In the genomic region with DNA sequence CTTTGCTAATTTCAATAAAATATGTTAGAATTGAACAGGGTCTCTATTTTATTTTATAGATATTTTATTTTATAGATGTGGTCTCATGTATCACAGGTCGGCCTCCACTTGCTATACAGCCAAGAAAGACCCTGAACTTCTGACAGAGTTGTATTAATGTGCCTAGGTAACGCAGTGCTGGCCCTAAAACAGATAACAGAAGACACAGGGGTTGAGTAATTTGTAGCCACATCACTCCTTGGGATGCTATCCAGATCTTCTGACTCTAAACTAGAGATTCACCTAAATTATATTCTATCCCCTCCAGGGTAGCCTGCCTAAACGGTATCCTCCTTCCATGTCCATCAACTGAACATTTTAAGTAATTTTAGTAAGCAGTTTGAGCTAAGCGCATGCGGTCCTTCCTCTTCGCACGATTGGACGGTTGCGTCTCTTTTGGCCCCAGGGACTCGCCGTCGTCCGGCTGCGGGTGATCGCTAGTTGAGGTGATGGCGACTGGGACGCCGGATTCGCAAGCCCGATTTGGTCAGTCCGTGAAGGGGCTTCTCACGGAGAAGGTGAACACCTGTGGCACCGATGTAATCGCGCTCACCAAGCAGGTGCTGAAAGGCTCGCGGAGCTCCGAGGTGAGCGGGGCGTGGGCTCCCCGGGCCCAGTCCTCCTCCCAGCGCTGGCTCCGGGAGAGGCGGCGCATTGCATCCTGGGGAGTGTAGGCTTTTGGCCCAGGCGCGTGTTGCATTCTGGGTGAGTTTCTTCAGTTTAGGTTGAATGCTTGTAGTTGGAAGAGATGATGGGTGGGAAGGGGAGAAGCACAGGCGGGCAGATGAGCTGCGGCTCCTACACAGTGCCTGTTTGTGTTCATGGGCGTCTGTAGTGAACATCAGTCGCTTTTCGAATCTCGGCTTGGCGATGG, we compare ENCODE assay signal across 8 mouse cellular contexts. TPM values are rescaled to one million over a fixed set of nuclear protein-coding genes. Genes with fewer than 3 reads are reported as not detected.
DNase-seq lines count a peak whose midpoint lies in the region; ATAC-seq and TF ChIP-seq lines count a peak whose summit lies in the region.

A gene (plus strand): TSS at position 447 of the 913 bp plus-strand sequence.

- peaks cover 24% of the 10 kb centered on the region for H3K4me1 ChIP-seq in erythroblast, embryonic 14.5 days (ENCODE audit: control insufficient read depth)
- H3K4me1 ChIP-seq in heart, embryonic 12.5 days (replicated peaks), result peaks cover 5% of the 10 kb centered on the region
- peaks cover 6% of the 10 kb centered on the region; the same call in 1 of the 2 replicates for H3K4me1 ChIP-seq in kidney, postnatal 0 days (replicated peaks; ENCODE audit: insufficient read depth, low read length)
- peaks cover 7% of the 10 kb centered on the region; the same call in 1 of the 2 replicates for H3K4me1 ChIP-seq in liver, embryonic 11.5 days (replicated peaks; ENCODE audit: control insufficient read depth, insufficient read depth, low read length)
- H3K4me1 ChIP-seq in stomach, embryonic 14.5 days (ENCODE audit: control insufficient read depth, insufficient read depth, low read length), result 0 out of 2 replicates have a peak, but pooled peaks cover 5% of the 10 kb centered on the region

- peak within 1 kb of the TSS; percentile 63 for H3ac ChIP-seq in C2C12 (ENCODE audit: control insufficient read depth, insufficient read length, low read depth)

- H3K9me3 ChIP-seq in erythroblast, embryonic 14.5 days (ENCODE audit: control insufficient read depth, low read length), result no peaks in the 10 kb centered on the region
- H3K9me3 ChIP-seq in heart, embryonic 12.5 days (replicated peaks), result no peaks in the 10 kb centered on the region
- no peaks in the 10 kb centered on the region for H3K9me3 ChIP-seq in kidney, postnatal 0 days (replicated peaks; ENCODE audit: low read length)
- no peaks in the 10 kb centered on the region for H3K9me3 ChIP-seq in liver, embryonic 11.5 days (ENCODE audit: control insufficient read depth, low read length)
- no peaks in the 10 kb centered on the region for H3K9me3 ChIP-seq in stomach, embryonic 14.5 days (ENCODE audit: control insufficient read depth, low read depth, low read length)

- H3K79me3 ChIP-seq in C2C12 (ENCODE audit: low read depth), result no peaks in the 10 kb centered on the region

- peak; percentile 66; the same call in 1 of the 2 replicates for TF ChIP-seq POLR2A in brain, embryonic 14.5 days (IDR thresholded peaks at IDR 0.05; ENCODE audit: borderline replicate concordance, extremely low read depth, insufficient read depth, insufficient read length, poor library complexity, severe bottlenecking)

- TF ChIP-seq CTCF in C2C12 (IDR thresholded peaks at IDR 0.05; ENCODE audit: control insufficient read depth, insufficient read depth, insufficient read length), result no peak
- no peak for TF ChIP-seq CTCF in brain, embryonic 14.5 days (IDR thresholded peaks at IDR 0.05; ENCODE audit: borderline replicate concordance, extremely low read depth, insufficient read depth, insufficient read length)
- TF ChIP-seq CTCF in kidney, postnatal 0 days (IDR thresholded peaks at IDR 0.05; ENCODE audit: low read depth), result no peak

- H3K27ac ChIP-seq in heart, embryonic 12.5 days (ENCODE audit: poor library complexity, severe bottlenecking), result peak within 1 kb of the TSS; percentile 49; the same call in 1 of the 2 replicates
- peak within 1 kb of the TSS; percentile 70; the same call in 1 of the 2 replicates for H3K27ac ChIP-seq in kidney, postnatal 0 days
- H3K27ac ChIP-seq in liver, embryonic 11.5 days (ENCODE audit: low read depth, low read length), result peak within 1 kb of the TSS; percentile 64; the same call in 1 of the 2 replicates
- peak within 1 kb of the TSS; percentile 66 for H3K27ac ChIP-seq in stomach, embryonic 14.5 days (ENCODE audit: low read length)

- H3K4me2 ChIP-seq in heart, embryonic 12.5 days, result peak within 1 kb of the TSS; percentile 71
- H3K4me2 ChIP-seq in kidney, postnatal 0 days (ENCODE audit: low read length), result peak within 1 kb of the TSS; percentile 63
- H3K4me2 ChIP-seq in liver, embryonic 11.5 days, result peak within 1 kb of the TSS; percentile 76
- H3K4me2 ChIP-seq in stomach, embryonic 14.5 days (replicated peaks; ENCODE audit: low read depth, low read length), result peak within 1 kb of the TSS; percentile 36

- DNase-seq in brain, embryonic 14.5 days (ENCODE audit: low read depth), result peak; percentile 97
- DNase-seq in kidney, postnatal 0 days (ENCODE audit: low spot score), result peak; percentile 91
- DNase-seq in liver, embryonic 11.5 days (ENCODE audit: low spot score), result peak; percentile 90
- DNase-seq in naive thymus-derived CD4-positive, alpha-beta T cell, adult 2 months (ENCODE audit: low read depth), result peak; percentile 85

- 2% methylated on average over 44 of the region's 44 CpGs for WGBS in heart, embryonic 12.5 days
- WGBS in kidney, postnatal 0 days, result 3% methylated on average over 44 of the region's 44 CpGs
- WGBS in liver, embryonic 11.5 days, result 2% methylated on average over 44 of the region's 44 CpGs
- WGBS in stomach, embryonic 14.5 days, result 2% methylated on average over 44 of the region's 44 CpGs

- H3K36me3 ChIP-seq in C2C12 (ENCODE audit: control insufficient read depth, insufficient read depth), result no peaks in the 10 kb centered on the region
- no peaks in the 10 kb centered on the region for H3K36me3 ChIP-seq in erythroblast, embryonic 14.5 days (ENCODE audit: control insufficient read depth)
- H3K36me3 ChIP-seq in heart, embryonic 12.5 days, result peaks cover 7% of the 10 kb centered on the region
- H3K36me3 ChIP-seq in kidney, postnatal 0 days (ENCODE audit: insufficient read depth, low read length), result no peaks in the 10 kb centered on the region
- no peaks in the 10 kb centered on the region for H3K36me3 ChIP-seq in liver, embryonic 11.5 days (ENCODE audit: control insufficient read depth, insufficient read depth, low read length)
- no peaks in the 10 kb centered on the region for H3K36me3 ChIP-seq in stomach, embryonic 14.5 days (ENCODE audit: control insufficient read depth, insufficient read depth, low read length)

- H3K79me2 ChIP-seq in C2C12 (ENCODE audit: control insufficient read depth, insufficient read depth), result no peaks in the 10 kb centered on the region

- no peaks in the 10 kb centered on the region for H3K27me3 ChIP-seq in C2C12 (ENCODE audit: control insufficient read depth, insufficient read depth, insufficient read length)
- no peaks in the 10 kb centered on the region for H3K27me3 ChIP-seq in erythroblast, embryonic 14.5 days (ENCODE audit: control insufficient read depth)
- H3K27me3 ChIP-seq in heart, embryonic 12.5 days (replicated peaks), result no peaks in the 10 kb centered on the region
- H3K27me3 ChIP-seq in kidney, postnatal 0 days (ENCODE audit: insufficient read depth, low read length), result no peaks in the 10 kb centered on the region
- H3K27me3 ChIP-seq in liver, embryonic 11.5 days (replicated peaks; ENCODE audit: control insufficient read depth, insufficient read depth, low read length), result no peaks in the 10 kb centered on the region
- no peaks in the 10 kb centered on the region for H3K27me3 ChIP-seq in stomach, embryonic 14.5 days (ENCODE audit: control insufficient read depth, insufficient read depth, low read length)

- peak within 1 kb of the TSS; percentile 59 for H3K4me3 ChIP-seq in C2C12 (ENCODE audit: insufficient read depth, poor library complexity, severe bottlenecking)
- H3K4me3 ChIP-seq in erythroblast, embryonic 14.5 days (replicated peaks), result peak within 1 kb of the TSS; percentile 93
- H3K4me3 ChIP-seq in heart, embryonic 12.5 days, result peak within 1 kb of the TSS; percentile 83
- peak within 1 kb of the TSS; percentile 75 for H3K4me3 ChIP-seq in kidney, postnatal 0 days (replicated peaks; ENCODE audit: low read depth, low read length)
- peak within 1 kb of the TSS; percentile 70 for H3K4me3 ChIP-seq in liver, embryonic 11.5 days (ENCODE audit: low read depth, low read length)
- H3K4me3 ChIP-seq in stomach, embryonic 14.5 days (ENCODE audit: low read depth, low read length), result peak within 1 kb of the TSS; percentile 76

- ATAC-seq in heart, embryonic 12.5 days (ENCODE audit: insufficient number of reproducible peaks, low FRiP score), result peak; percentile 92
- ATAC-seq in kidney, postnatal 0 days (replicated peaks; ENCODE audit: low FRiP score, low read depth), result peak; percentile 90
- ATAC-seq in liver, embryonic 11.5 days (replicated peaks; ENCODE audit: low FRiP score), result peak; percentile 93
- ATAC-seq in stomach, embryonic 14.5 days (ENCODE audit: insufficient number of reproducible peaks, insufficient read depth, low FRiP score, low read depth), result peak; percentile 94

- H3K9ac ChIP-seq in heart, embryonic 12.5 days, result peak within 1 kb of the TSS; percentile 91
- peak within 1 kb of the TSS; percentile 90 for H3K9ac ChIP-seq in kidney, postnatal 0 days (ENCODE audit: low read depth, low read length)
- H3K9ac ChIP-seq in liver, embryonic 11.5 days (ENCODE audit: low read depth, low read length), result peak within 1 kb of the TSS; percentile 77
- H3K9ac ChIP-seq in stomach, embryonic 14.5 days (replicated peaks; ENCODE audit: low read depth, low read length), result peak within 1 kb of the TSS; percentile 81

TF ChIP-seq in C2C12, 6 proteins besides CTCF, POLR2A, EP300 and RAD21:
- TF ChIP-seq MAX (IDR thresholded peaks at IDR 0.05) (peak; percentile 82), USF1 (IDR thresholded peaks at IDR 0.05; ENCODE audit: low read depth) (no peak), CEBPB (IDR thresholded peaks at IDR 0.05; ENCODE audit: low read depth) (no peak), MYOD1 (IDR thresholded peaks at IDR 0.05; ENCODE audit: control insufficient read depth, insufficient read length, low read depth) (no peak)

RNA-seq across cellular contexts. Expression of the gene that starts here (rescaled TPM):
- 4.0 TPM for polyA plus RNA-seq in C2C12 (2012; fragmentation: generic; extraction: Trizol)
- 10.2 and 12.3 TPM in 2 replicates for polyA plus RNA-seq in brain, embryonic 14.5 days (2012; rRNA removed)
- polyA plus RNA-seq in erythroblast, embryonic 14.5 days (2012), result 0.06 and 0.10 TPM in 2 replicates
- 16.3 and 17.0 TPM in 2 replicates for polyA plus RNA-seq in heart, embryonic 12.5 days (2016; fragmentation: Nextera tagmentation; extraction: Ambion mirVana)
- 21.3 TPM in 2 replicates for polyA plus RNA-seq in kidney, postnatal 0 days (2015; fragmentation: Nextera tagmentation; extraction: Ambion mirVana)
- 9.9 and 13.8 TPM in 2 replicates for polyA plus RNA-seq in liver, embryonic 11.5 days (2014; fragmentation: Nextera tagmentation; extraction: Ambion mirVana)
- polyA plus RNA-seq in stomach, embryonic 14.5 days (2014; fragmentation: Nextera tagmentation; extraction: Ambion mirVana), result 18.1 and 19.7 TPM in 2 replicates

Comparison
In these comparisons a context has a peak if more than half of its experiments do, and no peak if none do; other contexts are left out.
1. Peak in every context shown above with its lines: DNase-seq, ATAC-seq, H3K4me3 ChIP-seq and H3K27ac ChIP-seq.